Mouse (Mus musculus) myocyte (in vitro differentiated cells): ENCODE data around the gene Gys1. TPM values are rescaled to one million over a fixed set of nuclear protein-coding genes. Genes with fewer than 3 reads are reported as not detected.

Source experiments
- H3K27me3 ChIP-seq: one replicate; pipeline ENCODE4 v1.6.1; 2011; ENCODE audit not compliant: control insufficient read depth, insufficient read depth, insufficient read length
- H3K36me3 ChIP-seq: one replicate; pipeline ENCODE4 v1.6.1; 2011; ENCODE audit not compliant: control insufficient read depth, insufficient read depth
- H3K4me2 ChIP-seq: one replicate; pipeline ENCODE4 v1.6.1; 2011; ENCODE audit warnings: low read depth, control low read depth
- H3K4me3 ChIP-seq: one replicate; pipeline ENCODE4 v1.5.1; 2011; ENCODE audit warnings: mild to moderate bottlenecking, control low read depth, moderate library complexity
- H3K79me2 ChIP-seq: one replicate; pipeline ENCODE4 v1.6.1; 2011; ENCODE audit not compliant: control insufficient read depth, insufficient read depth
- H3ac ChIP-seq: one replicate; pipeline ENCODE4 v1.6.1; 2011; ENCODE audit not compliant: control insufficient read depth, insufficient read length
- CEBPB ChIP-seq: IDR thresholded peaks from 2 replicates; pipeline ENCODE4 v1.6.1; 2011; ENCODE audit warnings: mild to moderate bottlenecking, moderate library complexity; ENCODE audit not compliant: poor library complexity, insufficient read depth, severe bottlenecking
- E2F4 ChIP-seq: IDR thresholded peaks from one replicate; pipeline ENCODE4 v1.6.1; 2011; ENCODE audit warnings: mild to moderate bottlenecking, control low read depth, moderate library complexity; ENCODE audit not compliant: insufficient read depth
- MAX ChIP-seq: IDR thresholded peaks from one replicate; pipeline ENCODE4 v1.6.1; 2011; ENCODE audit warnings: low read depth, mild to moderate bottlenecking, control low read depth
- MYOD1 ChIP-seq, 3 experiments: IDR thresholded peaks; one replicate each; pipeline ENCODE4 v1.6.1; 2011; ENCODE audit warnings: control low read depth in 2 of 3, low read depth in 2 of 3, mild to moderate bottlenecking in 2 of 3, moderate library complexity in 1 of 3; ENCODE audit not compliant: insufficient read length in 2 of 3, control insufficient read depth in 1 of 3
- MYOG ChIP-seq, 3 experiments: IDR thresholded peaks; one replicate each; pipeline ENCODE4 v1.6.1; 2011; ENCODE audit warnings: control low read depth in 2 of 3, low read depth in 2 of 3, mild to moderate bottlenecking in 2 of 3; ENCODE audit not compliant: insufficient read length in 2 of 3, control insufficient read depth in 1 of 3, insufficient read depth in 1 of 3
- POLR2A ChIP-seq: IDR thresholded peaks from one replicate; pipeline ENCODE4 v1.6.1; 2011; ENCODE audit warnings: low read depth, mild to moderate bottlenecking, control low read depth, moderate library complexity; ENCODE audit not compliant: insufficient read length
- POLR2AphosphoS2 ChIP-seq: IDR thresholded peaks from one replicate; pipeline ENCODE4 v1.6.1; 2011; ENCODE audit warnings: low read depth, control low read depth; ENCODE audit not compliant: insufficient read length
- REST ChIP-seq: IDR thresholded peaks from one replicate; pipeline ENCODE4 v1.6.1; 2011; ENCODE audit warnings: mild to moderate bottlenecking, control low read depth, moderate library complexity; ENCODE audit not compliant: insufficient read depth, insufficient read length
- SRF ChIP-seq: IDR thresholded peaks from one replicate; pipeline ENCODE4 v1.6.1; 2011; ENCODE audit warnings: low read depth; ENCODE audit not compliant: control insufficient read depth, insufficient read length
- TCF12 ChIP-seq: IDR thresholded peaks from one replicate; pipeline ENCODE4 v1.6.1; 2011; ENCODE audit warnings: mild to moderate bottlenecking, control low read depth; ENCODE audit not compliant: poor library complexity, insufficient read depth, severe bottlenecking
- TCF3 ChIP-seq: IDR thresholded peaks from one replicate; pipeline ENCODE4 v1.6.1; 2011; ENCODE audit warnings: low read depth, control low read depth; ENCODE audit not compliant: insufficient read length
- USF1 ChIP-seq: IDR thresholded peaks from one replicate; pipeline ENCODE4 v1.6.1; 2011; ENCODE audit warnings: low read depth, mild to moderate bottlenecking, control low read depth, moderate library complexity
- polyA plus RNA-seq: library from polyadenylated mRNA; unstranded; fragments of >200 nt; fragmentation: generic; extraction: Trizol; gene quantifications from one replicate; pipeline ENCODE4 v1.2.1, GENCODE M21; 2012; ENCODE audit warnings: missing spikeins

The Gys1 gene
- polyA plus RNA-seq, 1 experiment: 125 TPM

DNA sequence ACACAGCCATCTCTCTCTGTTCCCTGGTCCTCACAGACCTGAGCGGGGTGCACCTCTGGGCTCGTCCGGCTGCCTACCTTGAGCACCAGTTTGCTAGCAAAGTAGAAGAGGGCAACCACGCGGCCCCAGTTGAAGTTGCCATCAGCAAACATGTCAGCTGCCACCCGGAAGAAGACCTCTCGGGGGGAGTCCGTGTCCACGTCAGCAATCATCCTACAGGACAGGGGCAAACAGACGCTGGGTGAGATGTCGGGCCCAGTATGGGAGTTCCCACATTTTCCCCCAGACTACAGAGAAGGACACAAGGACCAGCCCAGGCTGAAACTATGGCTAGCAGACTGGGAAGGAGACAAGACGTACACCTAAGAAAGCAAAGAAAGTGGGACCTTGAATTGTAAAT is 30.5 kb downstream of the Gys1 start:
- Histone ChIP-seq H3K36me3 (peaks cover 24% of the 10 kb centered on the region), H3K79me2 (peaks cover 32% of the 10 kb centered on the region), H3ac (no peak overlapping the region), H3K4me3 (peak overlapping the region; percentile 54), H3K27me3 (no peaks in the 10 kb centered on the region), H3K4me2 (peak overlapping the region; percentile 90)
- no peak for TF ChIP-seq USF1
- TF ChIP-seq TCF12: no peak
- TF ChIP-seq E2F4: no peak
- TF ChIP-seq MYOG (IDR thresholded peaks at IDR 0.05; ENCODE audit: control insufficient read depth in 1 of 3, insufficient read depth in 1 of 3, insufficient read length in 2 of 3, low read depth in 2 of 3): no peak
- TF ChIP-seq MYOD1 (IDR thresholded peaks at IDR 0.05; ENCODE audit: control insufficient read depth in 1 of 3, insufficient read length in 2 of 3, low read depth in 2 of 3): no peak

DNA sequence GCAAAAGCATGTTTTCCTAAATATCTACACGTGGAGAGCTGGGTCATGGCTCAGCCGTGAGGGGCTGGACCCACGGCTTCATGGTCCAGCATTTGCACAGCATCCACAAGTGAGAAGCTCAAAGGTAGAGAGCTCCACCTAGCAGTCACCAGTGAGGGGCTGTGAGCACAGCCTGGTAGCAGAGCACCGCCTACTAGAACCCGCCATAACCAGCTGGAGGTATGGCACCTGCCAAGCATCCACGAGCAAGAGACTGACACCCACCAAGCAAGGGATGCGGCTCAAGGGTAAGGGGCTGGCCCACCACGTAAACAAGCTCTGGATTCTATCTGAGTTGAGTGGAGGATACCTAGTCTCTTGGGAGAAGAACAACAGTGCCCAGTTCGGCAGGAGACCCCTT is 30.9 kb downstream of the Gys1 start:
- peaks cover 28% of the 10 kb centered on the region for H3K79me2 ChIP-seq
- H3ac ChIP-seq: peak overlapping the region; percentile 53
- H3K4me3 ChIP-seq: peak overlapping the region; percentile 54
- H3K4me2 ChIP-seq: peak overlapping the region; percentile 90
- peaks cover 24% of the 10 kb centered on the region for H3K36me3 ChIP-seq
- TF ChIP-seq POLR2A: no peak
- no peak for TF ChIP-seq MYOG (IDR thresholded peaks at IDR 0.05; ENCODE audit: control insufficient read depth in 1 of 3, insufficient read depth in 1 of 3, insufficient read length in 2 of 3, low read depth in 2 of 3)
- no peak for TF ChIP-seq USF1
- no peak for TF ChIP-seq MYOD1 (IDR thresholded peaks at IDR 0.05; ENCODE audit: control insufficient read depth in 1 of 3, insufficient read length in 2 of 3, low read depth in 2 of 3)
- no peak for TF ChIP-seq E2F4
- TF ChIP-seq MAX: no peak
- no peak for TF ChIP-seq REST
- no peak for TF ChIP-seq TCF3
- no peak for TF ChIP-seq CEBPB
- no peak for TF ChIP-seq SRF
- H3K27me3 ChIP-seq: no peaks in the 10 kb centered on the region

DNA sequence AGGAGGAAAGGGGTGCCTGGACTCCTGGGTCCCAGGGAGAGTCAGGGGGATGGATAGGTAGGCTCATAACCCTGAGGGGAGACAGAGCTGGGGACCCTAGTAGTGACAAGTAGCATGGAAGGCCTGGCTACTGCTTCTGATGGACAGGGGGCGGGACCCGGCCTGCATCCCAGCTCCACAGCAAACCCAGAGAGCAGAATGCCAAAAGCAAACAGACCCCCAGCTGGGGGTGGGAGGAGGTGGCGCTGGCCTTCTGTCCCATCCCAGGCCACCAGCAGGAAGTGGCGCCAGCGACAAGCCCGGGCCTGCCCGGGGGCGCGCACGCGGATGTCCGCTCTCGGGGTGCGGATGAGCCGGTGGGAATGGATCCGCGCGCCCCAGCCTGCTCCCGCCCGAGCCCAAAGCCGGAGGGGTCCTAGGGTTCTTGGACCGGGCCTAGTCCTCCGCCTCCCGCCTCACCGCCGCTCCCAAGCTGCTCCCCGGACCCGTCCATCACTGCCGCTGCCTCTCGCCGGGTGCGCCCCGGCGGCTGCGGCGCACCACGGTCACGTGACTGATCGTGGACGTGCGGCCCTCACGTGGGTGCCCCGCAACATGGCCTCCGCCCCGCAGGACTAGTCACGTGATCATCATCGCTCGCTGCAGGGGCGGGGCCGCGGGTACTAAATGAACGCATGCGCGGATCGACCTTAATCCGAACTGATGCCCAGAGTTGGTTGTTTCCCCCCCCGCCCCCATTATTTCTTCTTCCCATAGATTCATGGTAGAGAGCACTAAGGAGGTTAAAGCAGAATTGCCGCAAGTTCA is 31.8 kb downstream of the Gys1 start, which contains the start of gene Bax:
Gene Bax, minus strand, starts transcription at position 616 of the 807 bp plus-strand sequence.
- Histone ChIP-seq H3K4me3 (peak within 1 kb of the TSS; percentile 54), H3K4me2 (peak within 1 kb of the TSS; percentile 90), H3ac (peak within 1 kb of the TSS; percentile 53), H3K36me3 (peaks cover 24% of the 10 kb centered on the region), H3K79me2 (peaks cover 28% of the 10 kb centered on the region), H3K27me3 (no peaks in the 10 kb centered on the region)
- TF ChIP-seq MAX (no peak), MYOD1 (IDR thresholded peaks at IDR 0.05; ENCODE audit: control insufficient read depth in 1 of 3, insufficient read length in 2 of 3, low read depth in 2 of 3) (peak in 1 of 3 experiments; percentile 19), E2F4 (no peak), CEBPB (no peak), MYOG (IDR thresholded peaks at IDR 0.05; ENCODE audit: control insufficient read depth in 1 of 3, insufficient read depth in 1 of 3, insufficient read length in 2 of 3, low read depth in 2 of 3) (peak in 1 of 3 experiments; percentile 29), SRF (no peak), REST (no peak), POLR2AphosphoS2 (peak; percentile 89), TCF12 (no peak), USF1 (peak; percentile 98), TCF3 (no peak), POLR2A (peak; percentile 91)

DNA sequence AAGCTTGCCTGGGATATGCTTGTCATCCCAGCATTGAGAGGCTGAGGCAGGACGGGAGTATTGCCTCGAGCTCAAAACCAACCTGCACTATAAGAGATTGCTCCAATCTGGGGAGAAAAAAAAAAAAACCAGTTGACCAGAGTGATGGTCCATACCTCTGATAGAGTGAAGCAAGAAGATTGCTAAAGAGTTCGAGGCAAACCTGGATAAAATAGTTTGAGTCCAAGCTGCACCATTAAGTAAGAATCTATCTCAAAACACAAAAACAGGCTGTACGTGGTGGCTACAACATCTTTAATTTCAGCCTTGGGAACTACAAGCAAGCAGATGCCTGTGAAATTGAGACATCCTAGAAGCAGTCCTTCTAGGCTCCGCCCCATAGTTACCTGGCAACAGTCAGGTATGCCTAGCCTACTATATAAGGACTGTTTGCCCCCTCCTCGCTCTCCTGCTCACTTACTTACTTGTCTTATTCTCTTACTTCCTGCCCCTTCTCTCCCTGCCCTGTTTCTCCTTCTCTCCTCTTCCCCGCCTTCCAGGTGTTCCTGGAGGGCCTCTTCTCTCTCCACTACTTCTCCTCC is 32.5 kb downstream of the Gys1 start:
- Histone ChIP-seq H3K4me3 (peak overlapping the region; percentile 54), H3K4me2 (peak overlapping the region; percentile 88), H3K36me3 (peaks cover 24% of the 10 kb centered on the region), H3K27me3 (no peaks in the 10 kb centered on the region), H3K79me2 (peaks cover 28% of the 10 kb centered on the region), H3ac (peak overlapping the region; percentile 53)
- TF ChIP-seq POLR2A (no peak), REST (no peak), POLR2AphosphoS2 (no peak), TCF3 (no peak), MAX (no peak), MYOD1 (IDR thresholded peaks at IDR 0.05; ENCODE audit: control insufficient read depth in 1 of 3, insufficient read length in 2 of 3, low read depth in 2 of 3) (no peak), E2F4 (no peak), CEBPB (no peak), TCF12 (no peak), MYOG (IDR thresholded peaks at IDR 0.05; ENCODE audit: control insufficient read depth in 1 of 3, insufficient read depth in 1 of 3, insufficient read length in 2 of 3, low read depth in 2 of 3) (no peak), SRF (no peak), USF1 (no peak)
